Mouse (Mus musculus) liver, adult 2 months (tissue): ENCODE measurements at regions not wholly inside any gene's neighbourhood (a gene's known extent, or its start where the extent isn't known, plus 50 kb on each side); places are given as distances from the start of the nearest gene placed in this dataset.
"Not testable (repeated sequence)": the region's sequence is repeated elsewhere in the genome, so short reads cannot be mapped to it uniquely, and the experiment has no call there.

ENCODE experiments used
- DNase-seq: peaks from one replicate; pipeline ENCODE4 v3.0.0-alpha.2; 2011; ENCODE audit warnings: low read depth, low spot score; ENCODE audit errors: extremely low read depth
- H3K27ac ChIP-seq: fragments of 200-500 bp; replicated peaks from 2 replicates; pipeline ENCODE4 v1.5.1; 2012; ENCODE audit warnings: low read depth, mild to moderate bottlenecking, control low read depth, inconsistent platforms, low read length; ENCODE audit not compliant: insufficient read depth
- H3K27me3 ChIP-seq: fragments of 200-500 bp; 2 replicates; pipeline ENCODE4 v1.6.1; 2012; ENCODE audit warnings: mild to moderate bottlenecking, moderate library complexity, low read length, inconsistent platforms; ENCODE audit not compliant: control insufficient read depth, insufficient read depth
- H3K36me3 ChIP-seq: fragments of 200-500 bp; 2 replicates; pipeline ENCODE4 v1.6.1; 2012; ENCODE audit warnings: low read length, inconsistent platforms; ENCODE audit not compliant: control insufficient read depth, insufficient read depth
- H3K4me1 ChIP-seq: fragments of 200-500 bp; 2 replicates; pipeline ENCODE4 v1.6.1; 2011; ENCODE audit warnings: low read length; ENCODE audit not compliant: control insufficient read depth, insufficient read depth
- H3K4me3 ChIP-seq: fragments of 200-500 bp; 2 replicates; pipeline ENCODE4 v1.5.1; 2011; ENCODE audit warnings: low read depth, mild to moderate bottlenecking, control low read depth, low read length, moderate library complexity; ENCODE audit not compliant: insufficient read depth
- H3K79me2 ChIP-seq: fragments of 200-500 bp; 2 replicates; pipeline ENCODE4 v1.6.1; 2012; ENCODE audit warnings: inconsistent platforms, mild to moderate bottlenecking, low read length, moderate library complexity; ENCODE audit not compliant: control insufficient read depth, insufficient read depth
- H3K9ac ChIP-seq: fragments of 200-500 bp; 2 replicates; pipeline ENCODE4 v1.6.1; 2012; ENCODE audit warnings: low read depth, mild to moderate bottlenecking, control low read depth, inconsistent platforms, low read length
- CTCF ChIP-seq: fragments of 200-500 bp; IDR thresholded peaks from 2 replicates; pipeline ENCODE4 v1.5.1; 2011; ENCODE audit warnings: low read depth, low read length, control low read depth
- POLR2A ChIP-seq: fragments of 200-500 bp; IDR thresholded peaks from 2 replicates; pipeline ENCODE4 v1.6.1; 2011; ENCODE audit warnings: low read length, control low read depth; ENCODE audit not compliant: insufficient read depth; ENCODE audit errors: extremely low read depth
- WGBS: fragments of 180-500 bp; shearing (Covaris S2); methylation state at CpG from one replicate; pipeline ENCODE4 v1.1.7; 2018; 5-methylcytosine and 5-hydroxymethylcytosine counted together

GRCm38 (mm10) chr8:8851271-8851670, 160.9 kb upstream of the Arglu1 start:
- no peaks in the 10 kb centered on the region for H3K27me3 ChIP-seq
- no peak overlapping the region for H3K4me3 ChIP-seq
- no peak for TF ChIP-seq POLR2A
- H3K4me1 ChIP-seq, result no peaks in the 10 kb centered on the region
- 14% methylated on average over 4 of the region's 4 CpGs for WGBS
- no peak for DNase-seq
- H3K9ac ChIP-seq, result no peak overlapping the region
- no peak overlapping the region for H3K27ac ChIP-seq
- H3K36me3 ChIP-seq, result no peaks in the 10 kb centered on the region
- no peaks in the 10 kb centered on the region for H3K79me2 ChIP-seq

- H3K4me3 ChIP-seq, result no peak overlapping the region
- H3K27ac ChIP-seq, result no peak overlapping the region
- 58% methylated on average over 8 of the region's 8 CpGs for WGBS
- TF ChIP-seq POLR2A, result no peak
- no peak for TF ChIP-seq CTCF
- no peaks in the 10 kb centered on the region for H3K36me3 ChIP-seq
- no peak for DNase-seq
- no peaks in the 10 kb centered on the region for H3K4me1 ChIP-seq
- H3K27me3 ChIP-seq, result no peaks in the 10 kb centered on the region
- H3K79me2 ChIP-seq, result no peaks in the 10 kb centered on the region
- H3K9ac ChIP-seq, result no peak overlapping the region
Observed at GRCm38 (mm10) chr8:8850766-8851165, 160.4 kb upstream of the Arglu1 start.

- Histone ChIP-seq H3K4me1 (0 out of 2 replicates have a peak, but pooled peaks cover under 1% of the 10 kb centered on the region), H3K4me3 (no peak overlapping the region), H3K79me2 (no peaks in the 10 kb centered on the region), H3K27me3 (no peaks in the 10 kb centered on the region), H3K36me3 (no peaks in the 10 kb centered on the region), H3K9ac (no peak overlapping the region), H3K27ac (no peak overlapping the region)
- 86% methylated on average over 10 of the region's 10 CpGs for WGBS
- TF ChIP-seq POLR2A (no peak), CTCF (no peak)
- DNase-seq, result no peak
Observed at GRCm38 (mm10) chr8:8847579-8847978, 157.3 kb upstream of the Arglu1 start.

GRCm38 (mm10) chr8:8842326-8842725, 152.0 kb upstream of the Arglu1 start:
- H3K27me3 ChIP-seq, result no peaks in the 10 kb centered on the region
- no peak for TF ChIP-seq POLR2A
- no peak for TF ChIP-seq CTCF
- no peaks in the 10 kb centered on the region for H3K79me2 ChIP-seq
- no peak overlapping the region for H3K9ac ChIP-seq
- H3K4me1 ChIP-seq, result 0 out of 2 replicates have a peak, but pooled peaks cover 3% of the 10 kb centered on the region
- H3K4me3 ChIP-seq, result no peak overlapping the region
- no peak for DNase-seq
- no peak overlapping the region for H3K27ac ChIP-seq
- 55% methylated on average over 2 of the region's 2 CpGs for WGBS
- H3K36me3 ChIP-seq, result no peaks in the 10 kb centered on the region

- H3K27ac ChIP-seq, H3K36me3 ChIP-seq, H3K4me3 ChIP-seq, H3K79me2 ChIP-seq, H3K4me1 ChIP-seq, H3K9ac ChIP-seq, H3K27me3 ChIP-seq, DNase-seq: not testable (repeated sequence)
- 85% methylated on average over 11 of the region's 11 CpGs for WGBS
Observed at GRCm38 (mm10) chr8:8836166-8836565, 145.8 kb upstream of the Arglu1 start.

DNA sequence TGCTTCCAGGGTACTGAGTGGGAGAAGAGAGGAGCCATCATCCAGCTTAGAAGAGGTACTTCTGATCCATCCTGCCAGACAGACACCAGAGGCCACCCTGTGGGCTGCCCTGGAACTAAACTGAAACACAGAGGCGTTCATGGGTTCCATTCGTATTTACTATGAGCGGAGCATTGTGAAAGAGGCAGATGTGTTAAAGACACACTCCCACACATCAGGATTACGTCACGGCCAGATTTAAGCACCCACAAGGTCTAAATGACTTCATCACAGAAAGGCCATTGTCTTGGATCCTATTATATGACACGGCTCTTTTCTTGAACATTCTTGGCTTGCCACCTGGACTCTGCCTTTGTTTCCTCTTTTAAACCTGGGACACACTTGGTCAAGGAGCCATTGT, 141.0 kb upstream of the Arglu1 start:
- 85% methylated on average over 6 of the region's 6 CpGs for WGBS
- Histone ChIP-seq H3K4me1 (no peaks in the 10 kb centered on the region), H3K27ac (no peak overlapping the region), H3K27me3 (no peaks in the 10 kb centered on the region), H3K9ac (no peak overlapping the region), H3K4me3 (no peak overlapping the region), H3K36me3 (no peaks in the 10 kb centered on the region), H3K79me2 (no peaks in the 10 kb centered on the region)
- TF ChIP-seq CTCF, result no peak
- DNase-seq, result no peak

- DNase-seq, result no peak
- Histone ChIP-seq H3K27me3 (no peaks in the 10 kb centered on the region), H3K79me2 (no peaks in the 10 kb centered on the region), H3K4me3 (no peak overlapping the region), H3K9ac (no peak overlapping the region), H3K4me1 (no peaks in the 10 kb centered on the region), H3K27ac (no peak overlapping the region), H3K36me3 (no peaks in the 10 kb centered on the region)
- 88% methylated on average over 14 of the region's 14 CpGs for WGBS
- TF ChIP-seq POLR2A (no peak), CTCF (no peak)
Observed at GRCm38 (mm10) chr8:8829230-8829629, 138.9 kb upstream of the Arglu1 start.
